Mouse (Mus musculus) stomach, embryonic 15.5 days (tissue): ENCODE results near the gene Rapgef2. TPM values are rescaled to one million over a fixed set of nuclear protein-coding genes. Genes with fewer than 3 reads are reported as not detected.

Experiments used
- ATAC-seq: fragments of 200-750 bp; cut with Nextera tagmentation; 2 replicates; pipeline ENCODE4 v1.8.0; 2017; ENCODE audit warnings: low read depth, moderate number of reproducible peaks, moderate TSS enrichment; ENCODE audit not compliant: insufficient read depth, low FRiP score
- H3K27ac ChIP-seq: fragments of 300-500 bp; sonication (generic); 2 replicates; pipeline ENCODE4 v1.5.1; 2015; ENCODE audit warnings: mild to moderate bottlenecking, inconsistent platforms
- H3K27me3 ChIP-seq: fragments of 300-500 bp; sonication (generic); replicated peaks from 2 replicates; pipeline ENCODE4 v1.6.1; 2015; ENCODE audit warnings: inconsistent platforms
- H3K36me3 ChIP-seq: fragments of 300-500 bp; sonication (generic); 2 replicates; pipeline ENCODE4 v1.6.1; 2015; ENCODE audit warnings: inconsistent platforms
- H3K4me1 ChIP-seq: fragments of 300-500 bp; sonication (generic); 2 replicates; pipeline ENCODE4 v1.6.1; 2015; ENCODE audit warnings: inconsistent platforms
- H3K4me2 ChIP-seq: fragments of 300-500 bp; sonication (generic); 2 replicates; pipeline ENCODE4 v1.6.1; 2015; ENCODE audit warnings: mild to moderate bottlenecking, inconsistent platforms
- H3K4me3 ChIP-seq: fragments of 300-500 bp; sonication (generic); replicated peaks from 2 replicates; pipeline ENCODE4 v1.5.1; 2015; ENCODE audit warnings: inconsistent platforms
- H3K9ac ChIP-seq: fragments of 300-500 bp; sonication (generic); 2 replicates; pipeline ENCODE4 v1.6.1; 2015; ENCODE audit warnings: inconsistent platforms
- H3K9me3 ChIP-seq: fragments of 300-500 bp; sonication (generic); 2 replicates; pipeline ENCODE4 v1.6.1; 2016; ENCODE audit warnings: inconsistent platforms
- WGBS: fragments of 180-500 bp; shearing (Covaris S2); methylation state at CpG from one replicate; pipeline ENCODE4 v1.1.7; 2015; 5-methylcytosine and 5-hydroxymethylcytosine counted together
- polyA plus RNA-seq: library from polyadenylated mRNA; unstranded; fragments of >200 nt; fragmentation: Nextera tagmentation; extraction: Ambion mirVana; gene quantifications from 2 replicates; pipeline ENCODE4 v1.2.1, GENCODE M21; 2015

Gene Rapgef2
- polyA plus RNA-seq, 1 experiment from 2014 or later = 5.6 TPM

- no peak overlapping the region for H3K9ac ChIP-seq
- H3K9me3 ChIP-seq = no peaks in the 10 kb centered on the region
- H3K27me3 ChIP-seq = no peaks in the 10 kb centered on the region
- WGBS = 83% methylated on average over 3 of the region's 3 CpGs
- no peak overlapping the region for H3K27ac ChIP-seq
- ATAC-seq = no peak
- H3K36me3 ChIP-seq = no peaks in the 10 kb centered on the region
- no peaks in the 10 kb centered on the region for H3K4me1 ChIP-seq
- H3K4me2 ChIP-seq = no peak overlapping the region
- no peak overlapping the region for H3K4me3 ChIP-seq
Measured at GRCm38 (mm10) chr3:79296586-79296985, 10.3 kb upstream of the Rapgef2 start.

GRCm38 (mm10) chr3:79296049-79296448 lies 9.7 kb upstream of the Rapgef2 start:
- H3K36me3 ChIP-seq = no peaks in the 10 kb centered on the region
- no peak for ATAC-seq
- H3K27ac ChIP-seq = no peak overlapping the region
- H3K9ac ChIP-seq = no peak overlapping the region
- H3K9me3 ChIP-seq = no peaks in the 10 kb centered on the region
- 56% methylated on average over 5 of the region's 5 CpGs for WGBS
- H3K4me1 ChIP-seq = no peaks in the 10 kb centered on the region
- H3K4me3 ChIP-seq = no peak overlapping the region
- no peak overlapping the region for H3K4me2 ChIP-seq
- no peaks in the 10 kb centered on the region for H3K27me3 ChIP-seq

GRCm38 (mm10) chr3:79294701-79295100 lies 8.4 kb upstream of the Rapgef2 start:
- no peak overlapping the region for H3K9ac ChIP-seq
- H3K4me3 ChIP-seq = no peak overlapping the region
- no peak for ATAC-seq
- no peak overlapping the region for H3K27ac ChIP-seq
- H3K27me3 ChIP-seq = no peaks in the 10 kb centered on the region
- H3K4me1 ChIP-seq = no peaks in the 10 kb centered on the region
- no peak overlapping the region for H3K4me2 ChIP-seq
- WGBS = 89% methylated on average over 3 of the region's 3 CpGs
- no peaks in the 10 kb centered on the region for H3K9me3 ChIP-seq
- H3K36me3 ChIP-seq = no peaks in the 10 kb centered on the region

- no peak for ATAC-seq
- Histone ChIP-seq H3K36me3 (no peaks in the 10 kb centered on the region), H3K4me3 (no peak overlapping the region), H3K27me3 (no peaks in the 10 kb centered on the region), H3K9ac (no peak overlapping the region), H3K4me1 (no peaks in the 10 kb centered on the region), H3K4me2 (no peak overlapping the region), H3K9me3 (no peaks in the 10 kb centered on the region), H3K27ac (no peak overlapping the region)
- 30% methylated on average over 4 of the region's 4 CpGs for WGBS
Measured at GRCm38 (mm10) chr3:79293023-79293422, 6.7 kb upstream of the Rapgef2 start.

- Histone ChIP-seq H3K27me3 (no peaks in the 10 kb centered on the region), H3K9ac (no peak overlapping the region), H3K9me3 (no peaks in the 10 kb centered on the region), H3K36me3 (no peaks in the 10 kb centered on the region), H3K27ac (no peak overlapping the region), H3K4me2 (no peak overlapping the region), H3K4me1 (peaks cover 12% of the 10 kb centered on the region), H3K4me3 (no peak overlapping the region)
- 76% methylated on average over 3 of the region's 3 CpGs for WGBS
- ATAC-seq = no peak
Measured at GRCm38 (mm10) chr3:79289050-79289449, 2.7 kb upstream of the Rapgef2 start.

GRCm38 (mm10) chr3:79287699-79288458 lies 1.6 kb upstream of the Rapgef2 start:
- H3K9me3 ChIP-seq = no peaks in the 10 kb centered on the region
- H3K4me1 ChIP-seq = peaks cover 19% of the 10 kb centered on the region
- H3K4me2 ChIP-seq = peak overlapping the region; percentile 65
- peak overlapping the region; percentile 79; the same call in 1 of the 2 replicates for H3K9ac ChIP-seq
- ATAC-seq = no peak
- H3K27me3 ChIP-seq = no peaks in the 10 kb centered on the region
- H3K36me3 ChIP-seq = no peaks in the 10 kb centered on the region
- H3K4me3 ChIP-seq = peak overlapping the region; percentile 88
- H3K27ac ChIP-seq = peak overlapping the region; percentile 46
- WGBS = 17% methylated on average over 17 of the region's 17 CpGs

- Histone ChIP-seq H3K36me3 (no peaks in the 10 kb centered on the region), H3K4me2 (peak overlapping the region; percentile 87), H3K9ac (peak overlapping the region; percentile 92), H3K4me3 (peak overlapping the region; percentile 88), H3K27ac (peak overlapping the region; percentile 96), H3K9me3 (no peaks in the 10 kb centered on the region), H3K4me1 (peaks cover 19% of the 10 kb centered on the region), H3K27me3 (no peaks in the 10 kb centered on the region)
- under 1% methylated on average over 51 of the region's 60 CpGs for WGBS
- peak; percentile 98 for ATAC-seq
Measured at GRCm38 (mm10) chr3:79287108-79287576, 825 bp upstream of the Rapgef2 start.

- Histone ChIP-seq H3K9me3 (no peaks in the 10 kb centered on the region), H3K4me1 (peaks cover 19% of the 10 kb centered on the region), H3K27ac (peak overlapping the region; percentile 96), H3K36me3 (no peaks in the 10 kb centered on the region), H3K4me3 (peak overlapping the region; percentile 88), H3K27me3 (no peaks in the 10 kb centered on the region), H3K4me2 (peak overlapping the region; percentile 87), H3K9ac (peak overlapping the region; percentile 92)
- no peak for ATAC-seq
- under 1% methylated on average over 10 of the region's 10 CpGs for WGBS
Measured at GRCm38 (mm10) chr3:79286031-79286375, 314 bp downstream of the Rapgef2 start.

- 49% methylated on average over 13 of the region's 13 CpGs for WGBS
- Histone ChIP-seq H3K27ac (no peak overlapping the region), H3K4me1 (peaks cover 19% of the 10 kb centered on the region), H3K9me3 (no peaks in the 10 kb centered on the region), H3K4me2 (peak overlapping the region; percentile 87), H3K9ac (no peak overlapping the region), H3K4me3 (peak overlapping the region; percentile 88), H3K36me3 (no peaks in the 10 kb centered on the region), H3K27me3 (no peaks in the 10 kb centered on the region)
- no peak for ATAC-seq
Measured at GRCm38 (mm10) chr3:79285097-79285675, 1.1 kb downstream of the Rapgef2 start.

GRCm38 (mm10) chr3:79283976-79284375 lies 2.3 kb downstream of the Rapgef2 start:
- 72% methylated on average over 3 of the region's 3 CpGs for WGBS
- Histone ChIP-seq H3K27me3 (no peaks in the 10 kb centered on the region), H3K4me1 (peaks cover 19% of the 10 kb centered on the region), H3K9me3 (no peaks in the 10 kb centered on the region), H3K4me2 (no peak overlapping the region), H3K4me3 (no peak overlapping the region), H3K27ac (no peak overlapping the region), H3K36me3 (no peaks in the 10 kb centered on the region), H3K9ac (no peak overlapping the region)
- no peak for ATAC-seq

GRCm38 (mm10) chr3:79283031-79283430 lies 3.3 kb downstream of the Rapgef2 start:
- Histone ChIP-seq H3K36me3 (no peaks in the 10 kb centered on the region), H3K27me3 (no peaks in the 10 kb centered on the region), H3K9me3 (no peaks in the 10 kb centered on the region), H3K4me2 (no peak overlapping the region), H3K4me3 (no peak overlapping the region), H3K4me1 (peaks cover 19% of the 10 kb centered on the region), H3K9ac (no peak overlapping the region), H3K27ac (no peak overlapping the region)
- ATAC-seq = no peak
- WGBS = 35% methylated on average over 2 of the region's 2 CpGs

GRCm38 (mm10) chr3:79275856-79276645 lies 10.3 kb downstream of the Rapgef2 start:
- Histone ChIP-seq H3K4me2 (no peak overlapping the region), H3K27ac (no peak overlapping the region), H3K36me3 (no peaks in the 10 kb centered on the region), H3K9me3 (no peaks in the 10 kb centered on the region), H3K27me3 (no peaks in the 10 kb centered on the region), H3K9ac (no peak overlapping the region), H3K4me1 (peaks cover 14% of the 10 kb centered on the region; the same call in 1 of the 2 replicates), H3K4me3 (no peak overlapping the region)
- 79% methylated on average over 11 of the region's 11 CpGs for WGBS
- ATAC-seq = no peak
